ENCODE assay signal across 13 mouse cellular contexts in genomic region chr14:79516751-79517150, GRCm38 (mm10). TPM values are rescaled to one million over a fixed set of nuclear protein-coding genes. Genes with fewer than 3 reads are reported as not detected.
DNase-seq lines count a peak whose midpoint lies in the region; ATAC-seq and TF ChIP-seq lines count a peak whose summit lies in the region.
"Had no signal": no experiment of that assay in that cellular context is flagged by ENCODE, and none has a peak within 500 bp of the region (broad histone marks: within the 10 kb centered on the region; RNA-seq: fewer than 3 reads in every experiment).

No protein-coding gene starts in this region.

- H3K4me2 ChIP-seq in heart, embryonic 16.5 days (ENCODE audit: low read depth, low read length) = peak overlapping the region; percentile 19
- peak overlapping the region; percentile 56 for H3K4me2 ChIP-seq in intestine, embryonic 16.5 days (ENCODE audit: low read depth, low read length)
- H3K4me2 ChIP-seq in stomach, postnatal 0 days (replicated peaks; ENCODE audit: low read depth) = peak overlapping the region; percentile 38
- H3K4me2 ChIP-seq: hindbrain, embryonic 15.5 days; limb, embryonic 12.5 days had no signal

- no peak for TF ChIP-seq EP300 in stomach, postnatal 0 days (optimal IDR thresholded peaks at IDR 0.05)

- no peak for ATAC-seq in heart, embryonic 16.5 days (replicated peaks; ENCODE audit: extremely low read depth, insufficient read depth, low FRiP score)
- ATAC-seq in intestine, embryonic 16.5 days = no peak
- ATAC-seq in stomach, postnatal 0 days (ENCODE audit: low FRiP score, low TSS enrichment) = no peak
- ATAC-seq: forebrain, embryonic 14.5 days had no signal

- H3K27me3 ChIP-seq in heart, embryonic 16.5 days (ENCODE audit: control insufficient read depth, insufficient read depth, low read length) = no peaks in the 10 kb centered on the region
- no peaks in the 10 kb centered on the region for H3K27me3 ChIP-seq in thymus, adult 2 months (ENCODE audit: control insufficient read depth, insufficient read depth, low read length)
- no peaks in the 10 kb centered on the region for H3K27me3 ChIP-seq in intestine, embryonic 16.5 days (replicated peaks; ENCODE audit: control insufficient read depth, insufficient read depth, low read length)
- H3K27me3 ChIP-seq in stomach, postnatal 0 days (ENCODE audit: control insufficient read depth, insufficient read depth, low read length) = no peaks in the 10 kb centered on the region
- H3K27me3 ChIP-seq: hindbrain, embryonic 15.5 days; limb, embryonic 12.5 days had no signal

- H3K4me1 ChIP-seq in heart, embryonic 16.5 days (ENCODE audit: control insufficient read depth, insufficient read depth, low read length) = peaks cover 22% of the 10 kb centered on the region
- 0 out of 2 replicates have a peak, but pooled peaks cover 4% of the 10 kb centered on the region for H3K4me1 ChIP-seq in thymus, adult 2 months (replicated peaks; ENCODE audit: control insufficient read depth, insufficient read depth, low read length)
- H3K4me1 ChIP-seq in intestine, embryonic 16.5 days (ENCODE audit: control insufficient read depth, insufficient read depth, low read length) = peaks cover 24% of the 10 kb centered on the region
- 0 out of 2 replicates have a peak, but pooled peaks cover 2% of the 10 kb centered on the region for H3K4me1 ChIP-seq in stomach, postnatal 0 days (replicated peaks; ENCODE audit: control insufficient read depth, insufficient read depth)
- H3K4me1 ChIP-seq: hindbrain, embryonic 15.5 days had no signal

- WGBS in heart, embryonic 16.5 days = 64% methylated on average over 2 of the region's 2 CpGs
- 6% methylated on average over 2 of the region's 2 CpGs for WGBS in thymus, adult 2 months
- 70% methylated on average over 2 of the region's 2 CpGs for WGBS in intestine, embryonic 16.5 days
- 45% methylated on average over 2 of the region's 2 CpGs for WGBS in stomach, postnatal 0 days

- peak overlapping the region; percentile 44; the same call in 1 of the 2 replicates for H3K9ac ChIP-seq in heart, embryonic 16.5 days (ENCODE audit: low read length)
- peak overlapping the region; percentile 51 for H3K9ac ChIP-seq in intestine, embryonic 16.5 days (ENCODE audit: low read depth, low read length)
- peak overlapping the region; percentile 28 for H3K9ac ChIP-seq in stomach, postnatal 0 days (ENCODE audit: low read length)
- H3K9ac ChIP-seq: hindbrain, embryonic 15.5 days; limb, embryonic 12.5 days had no signal

- H3K27ac ChIP-seq in heart, embryonic 16.5 days (ENCODE audit: low read length) = no peak overlapping the region
- H3K27ac ChIP-seq in thymus, adult 2 months (ENCODE audit: control insufficient read depth, insufficient read depth, low read length) = peak overlapping the region; percentile 77
- peak overlapping the region; percentile 20; the same call in 1 of the 2 replicates for H3K27ac ChIP-seq in intestine, embryonic 16.5 days (ENCODE audit: low read length)
- H3K27ac ChIP-seq in stomach, postnatal 0 days (replicated peaks) = peak overlapping the region; percentile 56; the same call in 1 of the 2 replicates
- H3K27ac ChIP-seq: hindbrain, embryonic 15.5 days; limb, embryonic 12.5 days had no signal

- no peak for DNase-seq in heart, adult 8-10 months (ENCODE audit: low spot score)
- no peak for DNase-seq in thymus, adult 2 months
- DNase-seq in thymus, adult 18-20 months = no peak
- no peak for DNase-seq in stomach, postnatal 0 days (ENCODE audit: low spot score)
- no peak for DNase-seq in cerebellum, adult 18-20 months
- DNase-seq in layer of hippocampus, adult 11-12 months (ENCODE audit: low spot score) = no peak
- DNase-seq: midbrain, embryonic 14.5 days; right cerebral cortex, postnatal 14 days had no signal

- H3K36me3 ChIP-seq in heart, embryonic 16.5 days (ENCODE audit: control insufficient read depth, insufficient read depth) = no peaks in the 10 kb centered on the region
- H3K36me3 ChIP-seq in thymus, adult 2 months (ENCODE audit: control insufficient read depth, insufficient read depth, low read length) = no peaks in the 10 kb centered on the region
- no peaks in the 10 kb centered on the region for H3K36me3 ChIP-seq in intestine, embryonic 16.5 days (ENCODE audit: control insufficient read depth, insufficient read depth, low read length)
- H3K36me3 ChIP-seq in stomach, postnatal 0 days (ENCODE audit: control insufficient read depth, insufficient read depth, low read length) = no peaks in the 10 kb centered on the region
- H3K36me3 ChIP-seq: hindbrain, embryonic 15.5 days; limb, embryonic 12.5 days had no signal

- no peak for TF ChIP-seq POLR2A in thymus, adult 2 months (IDR thresholded peaks at IDR 0.05; ENCODE audit: control insufficient read depth, extremely low read depth, insufficient read depth, low read length, poor library complexity)

- no peak for TF ChIP-seq CTCF in thymus, adult 2 months (IDR thresholded peaks at IDR 0.05; ENCODE audit: borderline replicate concordance, control insufficient read depth, extremely low read depth, insufficient read depth, low read length, poor library complexity)
- TF ChIP-seq CTCF in stomach, postnatal 0 days (IDR thresholded peaks at IDR 0.05; ENCODE audit: low read depth) = no peak

- peak overlapping the region; percentile 39 for H3K4me3 ChIP-seq in heart, embryonic 16.5 days (ENCODE audit: low read length)
- H3K4me3 ChIP-seq in thymus, adult 2 months (ENCODE audit: control insufficient read depth, insufficient read depth, low read length) = peak overlapping the region; percentile 50; the same call in 1 of the 2 replicates
- H3K4me3 ChIP-seq in intestine, embryonic 16.5 days (ENCODE audit: low read length) = peak overlapping the region; percentile 44
- 0 out of 2 replicates have a peak overlapping the region, but pooled peaks have one; percentile 18 for H3K4me3 ChIP-seq in stomach, postnatal 0 days (ENCODE audit: low read depth, low read length)
- H3K4me3 ChIP-seq: hindbrain, embryonic 15.5 days; limb, embryonic 12.5 days had no signal

- H3K9me3 ChIP-seq in heart, embryonic 16.5 days (replicated peaks; ENCODE audit: control insufficient read depth, low read length) = no peaks in the 10 kb centered on the region
- no peaks in the 10 kb centered on the region for H3K9me3 ChIP-seq in intestine, embryonic 16.5 days (ENCODE audit: control insufficient read depth, low read length)
- H3K9me3 ChIP-seq in stomach, postnatal 0 days (ENCODE audit: control insufficient read depth, low read length) = no peaks in the 10 kb centered on the region
- H3K9me3 ChIP-seq: hindbrain, embryonic 15.5 days; limb, embryonic 12.5 days had no signal

RNA-seq across cellular contexts. Expression of gene Wbp4, which starts 35.4 kb away (rescaled TPM):
- polyA plus RNA-seq in heart, embryonic 16.5 days (2015; fragmentation: Nextera tagmentation; extraction: Ambion mirVana) = 26.8 and 27.6 TPM in 2 replicates
- 10 to 100 TPM; 20.6 to 24.0 (median 21.6) TPM for total RNA-seq in heart, adult 8-10 months (2022)
- polyA plus RNA-seq in thymus, adult 2 months (2012; rRNA removed) = 7.3 TPM in 2 replicates
- polyA plus RNA-seq in intestine, embryonic 16.5 days (2015; fragmentation: Nextera tagmentation; extraction: Ambion mirVana) = 26.9 and 31.3 TPM in 2 replicates
- polyA plus RNA-seq in stomach, postnatal 0 days (2015; fragmentation: Nextera tagmentation; extraction: Ambion mirVana) = 28.8 and 31.0 TPM in 2 replicates

RNA-seq across cellular contexts. Expression of gene Elf1, which starts 35.8 kb away (rescaled TPM):
- 9.9 and 12.3 TPM in 2 replicates for polyA plus RNA-seq in heart, embryonic 16.5 days (2015; fragmentation: Nextera tagmentation; extraction: Ambion mirVana)
- 10 to 100 TPM in 3 of 4 experiments, 1 to 10 TPM in 1; 9.9 to 12.5 (median 12.0) TPM for total RNA-seq in heart, adult 8-10 months (2022)
- 71.4 and 75.9 TPM in 2 replicates for polyA plus RNA-seq in thymus, adult 2 months (2012; rRNA removed)
- 21.9 and 22.2 TPM in 2 replicates for polyA plus RNA-seq in intestine, embryonic 16.5 days (2015; fragmentation: Nextera tagmentation; extraction: Ambion mirVana)
- 18.7 and 19.3 TPM in 2 replicates for polyA plus RNA-seq in stomach, postnatal 0 days (2015; fragmentation: Nextera tagmentation; extraction: Ambion mirVana)
